Mouse (Mus musculus) stomach, postnatal 0 days (tissue): ENCODE results near the gene Ptpn14.

Source experiments
- CTCF ChIP-seq: IDR thresholded peaks from 2 replicates; pipeline ENCODE4 v1.5.1; 2016; ENCODE audit warnings: antibody characterized with exemption, low read depth, mild to moderate bottlenecking, moderate library complexity
- EP300 ChIP-seq: optimal IDR thresholded peaks from 2 replicates; pipeline ENCODE3; 2016; ENCODE audit warnings: antibody characterized with exemption

DNA sequence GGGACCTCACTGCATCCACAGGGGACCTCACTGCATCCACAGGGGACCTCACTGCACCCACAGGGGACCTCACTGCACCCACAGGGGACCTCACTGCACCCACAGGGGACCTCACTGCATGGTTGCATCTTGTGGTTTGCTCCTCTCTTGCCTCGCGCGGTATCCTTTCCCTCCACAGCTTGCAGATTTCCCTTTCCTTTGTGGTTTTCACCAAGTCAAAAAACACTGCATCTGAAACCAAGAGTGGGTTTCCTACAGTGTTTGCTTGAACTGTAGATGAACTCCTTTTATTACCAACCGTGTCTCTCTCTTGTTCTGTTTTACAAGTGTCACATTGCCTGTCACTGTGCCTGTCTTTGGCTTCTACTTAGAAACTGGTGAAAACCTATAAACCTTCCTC, 18.5 kb downstream of the Ptpn14 start:
- TF ChIP-seq CTCF (no peak), EP300 (no peak)
